Mouse (Mus musculus) forebrain, postnatal 0 days (tissue): Measurements from ENCODE around the gene Tdgf1. TPM values are rescaled to one million over a fixed set of nuclear protein-coding genes. Genes with fewer than 3 reads are reported as not detected.

Experiments used
- ATAC-seq: fragments of 200-750 bp; cut with Nextera tagmentation; 2 replicates; pipeline ENCODE4 v1.8.0; 2017; ENCODE audit warnings: mild to moderate bottlenecking, moderate library complexity
- DNase-seq: peaks from one replicate; pipeline ENCODE4 v3.0.0-alpha.2; 2015
- H3K27ac ChIP-seq: fragments of 300-500 bp; sonication (generic); 2 replicates; pipeline ENCODE4 v1.5.1; 2014; ENCODE audit warnings: low read depth, mild to moderate bottlenecking, antibody characterized with exemption, low read length, moderate library complexity, mixed read lengths
- H3K27me3 ChIP-seq: fragments of 300-500 bp; sonication (generic); 2 replicates; pipeline ENCODE4 v1.6.1; 2014; ENCODE audit warnings: mild to moderate bottlenecking, low read length, mixed read lengths; ENCODE audit not compliant: insufficient read depth
- H3K36me3 ChIP-seq: fragments of 300-500 bp; sonication (generic); 2 replicates; pipeline ENCODE4 v1.6.1; 2014; ENCODE audit warnings: mild to moderate bottlenecking, moderate library complexity; ENCODE audit not compliant: insufficient read depth
- H3K4me1 ChIP-seq: fragments of 300-500 bp; sonication (generic); 2 replicates; pipeline ENCODE4 v1.6.1; 2014; ENCODE audit warnings: antibody characterized with exemption; ENCODE audit not compliant: insufficient read depth
- H3K4me2 ChIP-seq: fragments of 300-500 bp; sonication (generic); 2 replicates; pipeline ENCODE4 v1.6.1; 2014; ENCODE audit warnings: low read depth, mild to moderate bottlenecking, moderate library complexity
- H3K4me3 ChIP-seq: fragments of 300-500 bp; sonication (generic); 2 replicates; pipeline ENCODE4 v1.5.1; 2014; ENCODE audit warnings: low read depth, low read length, mixed read lengths
- H3K9ac ChIP-seq: fragments of 300-500 bp; sonication (generic); 2 replicates; pipeline ENCODE4 v1.6.1; 2014; ENCODE audit warnings: mild to moderate bottlenecking
- H3K9me3 ChIP-seq: fragments of 300-500 bp; sonication (generic); 2 replicates; pipeline ENCODE4 v1.6.1; 2016; ENCODE audit warnings: low read length
- CTCF ChIP-seq: sonication (generic); IDR thresholded peaks from 2 replicates; pipeline ENCODE4 v1.5.1; 2016; ENCODE audit warnings: antibody characterized with exemption, control low read depth, low read depth
- WGBS: fragments of 180-500 bp; shearing (Covaris S2); extraction: QIAGEN DNeasy Blood & Tissue Kit; methylation state at CpG from one replicate; pipeline ENCODE4 v1.1.7; 2014; 5-methylcytosine and 5-hydroxymethylcytosine counted together
- polyA plus RNA-seq: library from polyadenylated mRNA; unstranded; fragments of >200 nt; fragmentation: Nextera tagmentation; extraction: Ambion mirVana; gene quantifications from 2 replicates; pipeline ENCODE4 v1.2.1, GENCODE M21; 2015
- total RNA-seq: library from RNA; depleted of rRNA; stranded (reverse); fragments of >200 nt; gene quantifications from 2 replicates; pipeline ENCODE4 v1.2.3, GENCODE M21; 2014

Tdgf1 gene
- total and polyA plus RNA-seq, 2 experiments from 2014 or later = 0.12 TPM; not detected in 1

DNA sequence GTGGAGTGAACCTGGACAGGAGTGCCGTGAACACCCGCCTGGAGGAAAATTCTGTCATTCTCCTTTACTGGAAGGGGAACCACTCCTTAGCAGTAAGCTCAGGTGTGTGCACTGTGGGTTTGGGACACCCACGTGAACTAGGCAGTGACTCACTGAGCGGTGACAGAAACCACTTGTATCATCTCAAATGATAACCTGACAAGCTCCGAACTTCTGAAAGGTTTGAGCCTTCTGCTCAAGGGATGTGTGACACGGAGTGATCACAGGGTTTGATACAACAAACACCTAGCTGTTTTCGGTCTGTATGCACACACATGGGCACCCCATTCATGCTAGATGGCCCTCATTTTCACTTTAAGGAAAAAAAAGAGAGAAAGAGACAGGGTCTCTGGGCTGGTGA, 29.2 kb downstream of the Tdgf1 start, which contains the start of gene Fam240a:
Gene Fam240a (minus strand): TSS at position 76 of the 400 bp plus-strand sequence.
- WGBS = 93% methylated on average over 7 of the region's 7 CpGs
- Histone ChIP-seq H3K9ac (no peak within 1 kb of the TSS), H3K36me3 (no peaks in the 10 kb centered on the region), H3K4me1 (no peaks in the 10 kb centered on the region), H3K9me3 (no peaks in the 10 kb centered on the region), H3K4me2 (no peak within 1 kb of the TSS), H3K27ac (no peak within 1 kb of the TSS), H3K27me3 (no peaks in the 10 kb centered on the region), H3K4me3 (no peak within 1 kb of the TSS)
- no peak for DNase-seq
- no peak for ATAC-seq
- no peak for TF ChIP-seq CTCF

DNA sequence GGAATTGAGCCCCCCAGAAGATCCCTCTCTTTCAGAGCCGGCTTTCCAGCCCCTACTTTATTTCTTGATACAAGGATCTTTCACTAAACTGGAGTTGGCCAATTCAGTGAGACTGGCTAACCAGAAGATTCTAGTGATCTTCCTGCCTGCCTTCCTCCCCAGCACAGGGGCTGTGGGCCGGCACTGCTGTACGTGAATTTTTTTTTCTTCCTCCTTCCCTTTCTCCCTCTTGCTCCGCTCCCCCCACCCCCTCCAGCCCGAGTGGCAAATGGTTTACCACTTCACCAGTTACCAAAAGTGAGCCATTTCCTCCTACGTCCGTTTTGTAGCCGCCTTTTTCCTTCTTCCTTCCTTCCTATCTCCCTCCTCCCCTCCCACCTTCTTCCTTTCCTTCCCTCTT, 30.5 kb downstream of the Tdgf1 start:
- H3K27ac ChIP-seq = no peak overlapping the region
- H3K4me2 ChIP-seq = no peak overlapping the region
- no peaks in the 10 kb centered on the region for H3K27me3 ChIP-seq
- WGBS = 75% methylated on average over 8 of the region's 8 CpGs
- ATAC-seq (no peak), DNase-seq (no peak)
- no peak overlapping the region for H3K4me3 ChIP-seq
- TF ChIP-seq CTCF = no peak
- H3K4me1 ChIP-seq = no peaks in the 10 kb centered on the region
- H3K9ac ChIP-seq = no peak overlapping the region
- no peaks in the 10 kb centered on the region for H3K36me3 ChIP-seq
- H3K9me3 ChIP-seq = no peaks in the 10 kb centered on the region

DNA sequence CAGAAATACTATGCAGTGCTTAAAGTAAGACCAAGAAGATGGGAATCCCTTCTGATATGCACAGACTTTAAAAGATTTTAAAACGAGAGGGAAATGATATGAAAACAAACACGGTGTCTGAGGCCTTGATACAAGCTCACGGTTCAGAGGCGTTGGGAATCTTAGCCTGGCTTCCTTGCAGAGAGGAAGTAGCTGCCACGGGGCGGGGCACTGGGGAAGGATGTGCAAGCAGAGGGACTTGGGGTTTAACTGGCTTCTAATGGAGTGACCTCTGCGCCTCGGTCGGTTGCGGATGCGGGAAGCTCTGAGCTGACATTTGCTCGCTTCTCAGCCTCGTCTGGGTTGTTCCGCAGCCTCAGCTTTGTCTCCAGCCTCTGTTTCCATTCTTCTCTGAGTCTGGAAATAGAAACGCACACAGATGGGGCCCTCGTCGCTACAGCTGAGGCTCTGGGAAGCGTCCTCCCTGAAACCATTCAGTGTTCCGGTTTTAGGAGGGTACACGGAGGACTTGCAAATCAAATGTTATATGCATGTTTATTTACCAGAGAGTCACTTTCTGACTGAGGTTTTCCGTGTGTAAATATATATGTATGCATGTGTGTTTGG, 31.2 kb downstream of the Tdgf1 start:
- H3K9me3 ChIP-seq = no peaks in the 10 kb centered on the region
- H3K9ac ChIP-seq = no peak overlapping the region
- no peak overlapping the region for H3K4me2 ChIP-seq
- no peak overlapping the region for H3K4me3 ChIP-seq
- no peak for TF ChIP-seq CTCF
- no peak for DNase-seq
- no peaks in the 10 kb centered on the region for H3K4me1 ChIP-seq
- ATAC-seq = no peak
- no peaks in the 10 kb centered on the region for H3K27me3 ChIP-seq
- H3K27ac ChIP-seq = no peak overlapping the region
- 58% methylated on average over 21 of the region's 21 CpGs for WGBS
- no peaks in the 10 kb centered on the region for H3K36me3 ChIP-seq

DNA sequence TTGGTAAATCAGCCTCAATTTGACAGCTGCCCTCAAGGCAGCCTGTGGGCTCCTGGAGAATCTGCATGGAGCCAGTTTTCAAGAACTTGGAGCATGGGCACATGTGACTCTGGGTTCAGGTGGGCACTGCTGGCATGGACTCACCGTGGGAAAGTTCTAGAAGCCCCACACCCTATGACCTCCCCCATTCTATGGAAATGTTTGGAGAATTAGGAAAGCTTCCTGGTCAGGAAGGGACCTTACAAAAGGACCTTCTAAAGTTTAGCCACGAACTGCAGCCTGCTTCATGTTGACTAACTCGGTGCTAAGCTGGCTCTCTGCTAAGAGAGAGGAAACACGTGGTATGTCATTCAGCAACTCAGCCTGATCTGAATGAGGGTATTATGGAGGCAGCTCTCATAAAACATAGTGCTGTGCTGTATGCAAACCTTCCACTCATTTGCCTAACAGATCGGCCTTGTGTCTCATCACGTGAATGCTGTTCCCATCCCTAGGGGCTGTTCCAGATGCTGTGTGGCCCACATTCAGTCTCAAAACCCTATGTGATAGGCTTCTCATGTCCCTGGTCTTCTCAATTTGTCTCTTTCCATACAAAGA, 36.5 kb downstream of the Tdgf1 start:
- Histone ChIP-seq H3K4me2 (no peak overlapping the region), H3K27ac (no peak overlapping the region), H3K4me1 (no peaks in the 10 kb centered on the region), H3K9ac (no peak overlapping the region), H3K36me3 (no peaks in the 10 kb centered on the region), H3K9me3 (no peaks in the 10 kb centered on the region), H3K27me3 (no peaks in the 10 kb centered on the region), H3K4me3 (no peak overlapping the region)
- TF ChIP-seq CTCF = no peak
- DNase-seq (no peak), ATAC-seq (no peak; the same call in 1 of the 2 replicates)
- 68% methylated on average over 6 of the region's 6 CpGs for WGBS

DNA sequence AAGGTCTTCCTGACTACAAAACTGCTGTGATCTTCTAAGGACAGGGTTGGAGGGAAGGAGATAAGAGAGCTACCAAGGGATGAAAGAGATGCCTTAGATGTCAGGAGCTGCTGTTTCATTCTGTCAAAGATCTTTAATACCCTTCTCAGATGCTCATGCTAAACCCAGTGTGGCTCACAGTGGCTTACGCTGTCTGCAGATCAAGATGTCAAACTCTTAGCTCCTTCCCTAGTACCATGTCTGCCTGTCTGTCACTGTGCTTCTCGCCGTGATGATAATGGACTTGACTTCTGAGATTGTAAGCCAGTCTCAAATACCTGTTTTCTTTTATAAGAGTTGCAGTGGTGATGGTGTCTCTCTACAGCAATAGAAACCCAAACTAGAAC, 37.3 kb downstream of the Tdgf1 start:
- ATAC-seq (no peak), DNase-seq (no peak)
- no peak overlapping the region for H3K4me3 ChIP-seq
- no peak for TF ChIP-seq CTCF
- no peaks in the 10 kb centered on the region for H3K9me3 ChIP-seq
- no peak overlapping the region for H3K9ac ChIP-seq
- no peaks in the 10 kb centered on the region for H3K27me3 ChIP-seq
- H3K27ac ChIP-seq = no peak overlapping the region
- H3K36me3 ChIP-seq = no peaks in the 10 kb centered on the region
- no peak overlapping the region for H3K4me2 ChIP-seq
- no peaks in the 10 kb centered on the region for H3K4me1 ChIP-seq
- WGBS = 91% methylated on average over 3 of the region's 3 CpGs

DNA sequence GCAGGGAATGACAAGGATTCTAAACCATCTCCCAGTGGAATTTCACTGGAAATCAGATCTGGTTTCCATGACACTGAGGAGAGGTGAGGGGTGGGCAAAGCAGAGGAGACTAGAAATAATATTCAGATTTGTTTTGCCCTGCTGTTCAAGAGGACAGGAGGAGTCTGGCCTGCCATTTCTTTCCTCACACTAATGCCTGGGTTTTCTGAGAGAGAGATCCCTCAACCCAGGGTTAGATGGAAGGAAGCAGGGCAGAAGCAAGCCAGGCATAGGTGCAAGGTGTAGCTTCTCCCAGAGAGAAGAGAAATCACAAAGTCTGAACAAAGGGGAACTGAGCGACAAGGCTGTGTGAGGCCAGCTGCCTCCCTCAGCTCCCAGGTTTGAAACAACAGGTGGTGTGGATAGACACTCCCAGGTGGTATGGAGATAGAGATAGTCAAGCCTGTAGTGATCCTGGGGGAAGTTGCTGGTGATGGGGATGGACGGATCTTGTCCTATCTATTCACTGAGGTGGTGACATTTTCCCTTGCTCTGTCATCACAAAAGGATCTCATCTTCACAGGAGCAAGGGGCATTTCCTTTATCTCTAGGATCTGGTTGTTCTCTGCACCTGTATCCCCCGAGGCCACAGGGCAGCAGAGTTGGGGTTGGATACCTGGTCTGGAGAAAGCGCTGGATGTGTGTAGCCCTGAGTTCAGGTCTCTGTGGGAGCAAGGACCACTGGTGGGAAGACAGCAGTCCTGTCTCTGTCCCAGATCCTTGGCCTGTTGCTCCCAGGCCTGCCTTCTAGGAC, 37.9 kb downstream of the Tdgf1 start:
- ATAC-seq = no peak
- Histone ChIP-seq H3K4me2 (no peak overlapping the region), H3K4me1 (no peaks in the 10 kb centered on the region), H3K9me3 (no peaks in the 10 kb centered on the region), H3K36me3 (no peaks in the 10 kb centered on the region), H3K4me3 (no peak overlapping the region), H3K27ac (no peak overlapping the region), H3K27me3 (no peaks in the 10 kb centered on the region), H3K9ac (no peak overlapping the region)
- no peak for DNase-seq
- 86% methylated on average over 4 of the region's 4 CpGs for WGBS
- no peak for TF ChIP-seq CTCF
